Mouse (Mus musculus) bone marrow macrophage, adult 2 months (primary cell): Measurements from ENCODE around the gene Dlat. TPM values are rescaled to one million over a fixed set of nuclear protein-coding genes. Genes with fewer than 3 reads are reported as not detected.

Source experiments
- H3K27ac ChIP-seq: 2 replicates; pipeline ENCODE4 v1.5.1; 2012; ENCODE audit warnings: low read depth, low read length; ENCODE audit not compliant: insufficient read depth
- H3K4me1 ChIP-seq: 2 replicates; pipeline ENCODE4 v1.6.1; 2012; ENCODE audit warnings: low read length; ENCODE audit not compliant: control insufficient read depth, insufficient read depth
- H3K4me3 ChIP-seq: 2 replicates; pipeline ENCODE4 v1.5.1; 2012; ENCODE audit warnings: mild to moderate bottlenecking, low read length, moderate library complexity; ENCODE audit not compliant: insufficient read depth
- CTCF ChIP-seq: IDR thresholded peaks from 2 replicates; pipeline ENCODE4 v1.5.1; 2012; ENCODE audit warnings: low read depth, mild to moderate bottlenecking, low read length, moderate library complexity
- POLR2A ChIP-seq: IDR thresholded peaks from 2 replicates; pipeline ENCODE4 v1.6.1; 2012; ENCODE audit warnings: mild to moderate bottlenecking, low read depth, low read length, borderline replicate concordance
- polyA plus RNA-seq: library from polyadenylated mRNA; stranded (reverse); fragments of >200 nt; gene quantifications from 2 replicates; pipeline ENCODE4 v1.2.4, GENCODE M21; 2012; ENCODE audit not compliant: missing spikeins, insufficient read depth, insufficient read length

The Dlat gene
- polyA plus RNA-seq, 1 experiment: 29.3 TPM

- Histone ChIP-seq H3K4me1 (peaks cover 4% of the 10 kb centered on the region; the same call in 1 of the 2 replicates), H3K4me3 (no peak overlapping the region), H3K27ac (no peak overlapping the region)
- TF ChIP-seq POLR2A: no peak
Measured at GRCm38 (mm10) chr9:50693631-50694030, 34.1 kb upstream of the Dlat start.

GRCm38 (mm10) chr9:50692626-50693580, 33.3 kb upstream of the Dlat start:
- H3K4me1 ChIP-seq: no peaks in the 10 kb centered on the region
- no peak for TF ChIP-seq POLR2A
- no peak for TF ChIP-seq CTCF
- H3K27ac ChIP-seq: no peak overlapping the region
- no peak overlapping the region for H3K4me3 ChIP-seq

- Histone ChIP-seq H3K4me3 (no peak overlapping the region), H3K27ac (no peak overlapping the region)
Measured at GRCm38 (mm10) chr9:50686866-50687652, 27.5 kb upstream of the Dlat start.

GRCm38 (mm10) chr9:50681727-50682126, 22.1 kb upstream of the Dlat start:
- TF ChIP-seq CTCF (no peak), POLR2A (no peak)
- peaks cover 6% of the 10 kb centered on the region for H3K4me1 ChIP-seq

More at GRCm38 (mm10) chr9:50686866-50687652, 27.5 kb upstream of the Dlat start:
- peaks cover 10% of the 10 kb centered on the region for H3K4me1 ChIP-seq
- TF ChIP-seq CTCF (no peak), POLR2A (no peak)

GRCm38 (mm10) chr9:50679406-50679805, 19.8 kb upstream of the Dlat start:
- Histone ChIP-seq H3K27ac (no peak overlapping the region), H3K4me3 (no peak overlapping the region), H3K4me1 (peaks cover 2% of the 10 kb centered on the region; the same call in 1 of the 2 replicates)
- no peak for TF ChIP-seq CTCF
- TF ChIP-seq POLR2A: no peak

More at GRCm38 (mm10) chr9:50681727-50682126, 22.1 kb upstream of the Dlat start:
- no peak overlapping the region for H3K4me3 ChIP-seq
- no peak overlapping the region for H3K27ac ChIP-seq

GRCm38 (mm10) chr9:50674771-50675170, 15.2 kb upstream of the Dlat start:
- TF ChIP-seq POLR2A (no peak), CTCF (no peak)
- Histone ChIP-seq H3K27ac (no peak overlapping the region), H3K4me3 (no peak overlapping the region), H3K4me1 (no peaks in the 10 kb centered on the region)

- Histone ChIP-seq H3K27ac (no peak overlapping the region), H3K4me1 (no peaks in the 10 kb centered on the region), H3K4me3 (no peak overlapping the region)
- TF ChIP-seq POLR2A: no peak
- peak; percentile 84 for TF ChIP-seq CTCF
Measured at GRCm38 (mm10) chr9:50670690-50671089, 11.1 kb upstream of the Dlat start.

- no peaks in the 10 kb centered on the region for H3K4me1 ChIP-seq
- no peak overlapping the region for H3K27ac ChIP-seq
- H3K4me3 ChIP-seq: no peak overlapping the region
- TF ChIP-seq POLR2A (no peak), CTCF (no peak)
Measured at GRCm38 (mm10) chr9:50667579-50668498, 8.3 kb upstream of the Dlat start.

GRCm38 (mm10) chr9:50666442-50666841, 6.9 kb upstream of the Dlat start:
- Histone ChIP-seq H3K4me1 (no peaks in the 10 kb centered on the region), H3K27ac (no peak overlapping the region), H3K4me3 (no peak overlapping the region)
- TF ChIP-seq POLR2A (no peak), CTCF (no peak)
